Mouse (Mus musculus) MEL (cell line): ENCODE results near the gene Frmd4a. TPM values are rescaled to one million over a fixed set of nuclear protein-coding genes. Genes with fewer than 3 reads are reported as not detected.

ENCODE experiments used
- DNase-seq: peaks from one replicate; pipeline ENCODE4 v3.0.0; 2011; ENCODE audit warnings: low read depth, low spot score
- H3K27ac ChIP-seq: 2 replicates; pipeline ENCODE4 v1.5.1; 2012; ENCODE audit warnings: low read depth, mild to moderate bottlenecking, control low read depth, low read length, moderate library complexity; ENCODE audit not compliant: control insufficient read depth
- H3K27me3 ChIP-seq, 2 experiments: fragments of 150-350 bp in 1 of 2; sonication (generic) in 1 of 2; 2 replicates each; pipeline ENCODE4 v1.6.1; 2012; ENCODE audit warnings: low read length in 2 of 2, mild to moderate bottlenecking in 2 of 2, improper control_type of control experiment in 1 of 2, moderate library complexity in 1 of 2; ENCODE audit not compliant: insufficient read depth in 2 of 2, control insufficient read depth in 1 of 2
- H3K36me3 ChIP-seq, 2 experiments: 2 replicates each; pipeline ENCODE4 v1.6.1; 2012 to 2014; ENCODE audit warnings: low read length in 2 of 2, improper control_type of control experiment in 1 of 2, inconsistent platforms in 1 of 2, mild to moderate bottlenecking in 1 of 2; ENCODE audit not compliant: insufficient read depth in 2 of 2, control insufficient read depth in 1 of 2
- H3K4me1 ChIP-seq, 2 experiments: fragments of 150-350 bp in 1 of 2; sonication (generic) in 1 of 2; 2 replicates each; pipeline ENCODE4 v1.6.1; 2012; ENCODE audit warnings: low read length in 2 of 2, improper control_type of control experiment in 1 of 2, mild to moderate bottlenecking in 1 of 2; ENCODE audit not compliant: insufficient read depth in 2 of 2, control insufficient read depth in 1 of 2
- H3K4me3 ChIP-seq, 2 experiments: fragments of 150-350 bp in 1 of 2; sonication (generic) in 1 of 2; 2 replicates each; pipeline ENCODE4 v1.5.1; 2012; ENCODE audit warnings: low read depth in 2 of 2, low read length in 2 of 2, mild to moderate bottlenecking in 2 of 2, moderate library complexity in 2 of 2, control low read depth in 1 of 2, improper control_type of control experiment in 1 of 2; ENCODE audit not compliant: control insufficient read depth in 1 of 2, insufficient read depth in 1 of 2
- H3K79me2 ChIP-seq: 2 replicates; pipeline ENCODE4 v1.6.1; 2012; ENCODE audit warnings: mild to moderate bottlenecking, low read length, moderate library complexity; ENCODE audit not compliant: control insufficient read depth, poor library complexity, insufficient read depth
- H3K9ac ChIP-seq: 2 replicates; pipeline ENCODE4 v1.6.1; 2012; ENCODE audit warnings: low read depth, mild to moderate bottlenecking, control low read depth, low read length, moderate library complexity; ENCODE audit not compliant: control insufficient read depth, poor library complexity, severe bottlenecking
- H3K9me3 ChIP-seq: fragments of 150-350 bp; sonication (generic); replicated peaks from 2 replicates; pipeline ENCODE4 v1.6.1; 2012; ENCODE audit warnings: mild to moderate bottlenecking, low read length, improper control_type of control experiment, moderate library complexity; ENCODE audit not compliant: insufficient read depth
- CHD2 ChIP-seq: IDR thresholded peaks from 2 replicates; pipeline ENCODE4 v1.6.1; 2011; ENCODE audit warnings: low read length, improper control_type of control experiment
- CTCF ChIP-seq, 3 experiments: IDR thresholded peaks in 2 of 3; conservative IDR thresholded peaks in 1 of 3; 2 replicates each; pipeline ENCODE4 v1.5.1; 2011 to 2012; ENCODE audit warnings: low read length in 3 of 3, low read depth in 2 of 3, mild to moderate bottlenecking in 2 of 3, improper control_type of control experiment in 1 of 3, inconsistent platforms in 1 of 3, mixed read lengths in 1 of 3, moderate library complexity in 1 of 3; ENCODE audit not compliant: control insufficient read depth in 1 of 3, insufficient read depth in 1 of 3, poor library complexity in 1 of 3, severe bottlenecking in 1 of 3
- E2F4 ChIP-seq: IDR thresholded peaks from 2 replicates; pipeline ENCODE4 v1.6.1; 2011; ENCODE audit warnings: low read depth, low read length, improper control_type of control experiment, borderline replicate concordance
- ELF1 ChIP-seq: IDR thresholded peaks from 2 replicates; pipeline ENCODE4 v1.6.1; 2014; ENCODE audit warnings: low read depth, mild to moderate bottlenecking, inconsistent platforms, low read length, improper control_type of control experiment, moderate library complexity
- ETS1 ChIP-seq: IDR thresholded peaks from 2 replicates; pipeline ENCODE4 v1.6.1; 2012; ENCODE audit warnings: low read depth, mild to moderate bottlenecking, inconsistent platforms, low read length, improper control_type of control experiment, moderate library complexity
- GABPA ChIP-seq: IDR thresholded peaks from 2 replicates; pipeline ENCODE4 v1.6.1; 2012; ENCODE audit warnings: low read depth, mild to moderate bottlenecking, inconsistent platforms, low read length, improper control_type of control experiment, moderate library complexity
- GATA1 ChIP-seq: IDR thresholded peaks from 2 replicates; pipeline ENCODE4 v1.6.1; 2011; ENCODE audit warnings: low read depth, low read length, improper control_type of control experiment
- JUND ChIP-seq: IDR thresholded peaks from 2 replicates; pipeline ENCODE4 v1.6.1; 2011; ENCODE audit warnings: low read depth, mild to moderate bottlenecking, improper control_type of control experiment, low read length
- MAZ ChIP-seq: IDR thresholded peaks from 2 replicates; pipeline ENCODE4 v1.6.1; 2012; ENCODE audit warnings: low read depth, mild to moderate bottlenecking, inconsistent platforms, low read length, improper control_type of control experiment
- MEF2A ChIP-seq: IDR thresholded peaks from 2 replicates; pipeline ENCODE4 v1.6.1; 2014; ENCODE audit warnings: low read depth, mild to moderate bottlenecking, inconsistent platforms, low read length, improper control_type of control experiment; ENCODE audit not compliant: poor library complexity, insufficient replicate concordance, severe bottlenecking; ENCODE audit errors: extremely low read depth
- MYC ChIP-seq: IDR thresholded peaks from 2 replicates; pipeline ENCODE4 v1.6.1; 2011; ENCODE audit warnings: low read depth, mild to moderate bottlenecking, low read length, improper control_type of control experiment, moderate library complexity
- POLR2AphosphoS2 ChIP-seq: IDR thresholded peaks from 2 replicates; pipeline ENCODE4 v1.6.1; 2011; ENCODE audit warnings: low read length, improper control_type of control experiment
- RAD21 ChIP-seq: IDR thresholded peaks from 2 replicates; pipeline ENCODE4 v1.6.1; 2011; ENCODE audit warnings: mild to moderate bottlenecking, low read depth, low read length, improper control_type of control experiment
- RCOR1 ChIP-seq: IDR thresholded peaks from 2 replicates; pipeline ENCODE4 v1.6.1; 2012; ENCODE audit warnings: low read depth, mild to moderate bottlenecking, inconsistent platforms, low read length, improper control_type of control experiment
- SMC3 ChIP-seq: IDR thresholded peaks from 2 replicates; pipeline ENCODE4 v1.6.1; 2011; ENCODE audit warnings: low read depth, low read length, improper control_type of control experiment
- TAL1 ChIP-seq: IDR thresholded peaks from 2 replicates; pipeline ENCODE4 v1.6.1; 2012; ENCODE audit warnings: mild to moderate bottlenecking, inconsistent platforms, low read length, moderate library complexity, mixed read lengths
- USF2 ChIP-seq, 2 experiments: IDR thresholded peaks; 2 replicates each; pipeline ENCODE4 v1.6.1; 2011 to 2012; ENCODE audit warnings: improper control_type of control experiment in 2 of 2, low read length in 2 of 2, borderline replicate concordance in 1 of 2, inconsistent platforms in 1 of 2, low read depth in 1 of 2, mild to moderate bottlenecking in 1 of 2; ENCODE audit not compliant: insufficient read depth in 1 of 2
- ZC3H11A ChIP-seq: IDR thresholded peaks from 2 replicates; pipeline ENCODE4 v1.6.1; 2012; ENCODE audit warnings: low read depth, mild to moderate bottlenecking, inconsistent platforms, low read length, improper control_type of control experiment
- ZKSCAN1 ChIP-seq: IDR thresholded peaks from 2 replicates; pipeline ENCODE4 v1.6.1; 2012; ENCODE audit warnings: low read depth, mild to moderate bottlenecking, inconsistent platforms, low read length, improper control_type of control experiment, moderate library complexity
- ZMIZ1 ChIP-seq: IDR thresholded peaks from 2 replicates; pipeline ENCODE4 v1.6.1; 2012; ENCODE audit warnings: low read depth, mild to moderate bottlenecking, inconsistent platforms, low read length, improper control_type of control experiment, moderate library complexity
- ZNF384 ChIP-seq: IDR thresholded peaks from 2 replicates; pipeline ENCODE4 v1.6.1; 2012; ENCODE audit warnings: low read depth, mild to moderate bottlenecking, inconsistent platforms, low read length, improper control_type of control experiment
- polyA plus RNA-seq, 2 experiments: library from polyadenylated mRNA; stranded (reverse) in 1 of 2; unstranded in 1 of 2; fragments of >175 nt in 1 of 2; fragments of >200 nt in 1 of 2; gene quantifications; 2 replicates each; pipeline versions ENCODE4 v1.2.1 to v1.2.4; 2012; ENCODE audit warnings: low replicate concordance in 2 of 2, low read depth in 1 of 2; ENCODE audit not compliant: insufficient read length in 2 of 2, insufficient read depth in 1 of 2, missing spikeins in 1 of 2
- total RNA-seq: library from RNA; depleted of rRNA; stranded (reverse); fragments of 300-350 nt; gene quantifications from 2 replicates; pipeline ENCODE4 v1.2.3, GENCODE M21; 2012

Gene Frmd4a
- total and polyA plus RNA-seq, 3 experiments = 6.4 to 14.4 TPM; not detected in 1

DNA sequence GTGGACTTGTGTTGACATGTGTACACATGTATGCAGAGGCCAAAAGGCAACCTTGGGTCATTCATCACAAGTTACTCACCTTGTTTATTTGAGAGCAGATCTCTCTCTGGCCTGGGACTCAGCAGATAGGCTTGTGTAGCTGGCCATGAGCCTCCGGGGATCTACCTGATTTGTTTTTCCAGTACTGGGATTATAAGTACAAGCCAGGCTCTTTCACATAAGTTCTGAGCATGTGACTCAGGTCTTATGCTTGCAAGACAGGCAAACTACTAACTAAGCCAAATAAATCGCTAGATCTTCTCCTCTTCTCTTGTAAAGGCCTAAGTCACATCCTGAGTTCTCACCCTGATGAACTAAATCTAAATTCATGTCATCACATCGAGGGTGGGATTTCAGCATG lies 361.3 kb downstream of the Frmd4a start:
- Histone ChIP-seq H3K9ac (no peak overlapping the region), H3K4me3 (no peak overlapping the region), H3K27me3 (peaks cover 3 to 6% of the 10 kb centered on the region in 2 experiments), H3K9me3 (no peaks in the 10 kb centered on the region), H3K27ac (no peak overlapping the region), H3K79me2 (no peaks in the 10 kb centered on the region)
- no peak for TF ChIP-seq CTCF (IDR thresholded peaks at IDR 0.05 in 2 of 3, conservative IDR thresholded peaks at IDR 0.05 in 1 of 3; ENCODE audit: control insufficient read depth in 1 of 3, insufficient read depth in 1 of 3, low read depth in 2 of 3, low read length in 3 of 3, poor library complexity in 1 of 3, severe bottlenecking in 1 of 3)
- no peak for TF ChIP-seq GABPA
- TF ChIP-seq ZC3H11A = no peak
- TF ChIP-seq JUND = no peak
- no peak for TF ChIP-seq ZMIZ1
- no peak for TF ChIP-seq ELF1
- TF ChIP-seq MEF2A = no peak
- no peak for TF ChIP-seq RAD21
- no peak for TF ChIP-seq ETS1
- no peak for TF ChIP-seq CHD2
- no peak for TF ChIP-seq ZKSCAN1
- TF ChIP-seq POLR2AphosphoS2 = no peak
- no peak for TF ChIP-seq TAL1
- no peak for TF ChIP-seq RCOR1
- TF ChIP-seq MAZ = no peak
- TF ChIP-seq SMC3 = no peak
- TF ChIP-seq MYC = no peak
- TF ChIP-seq USF2 (IDR thresholded peaks at IDR 0.05; ENCODE audit: borderline replicate concordance in 1 of 2, insufficient read depth in 1 of 2, low read depth in 1 of 2, low read length in 2 of 2) = no peak
- TF ChIP-seq E2F4 = no peak
- no peak for TF ChIP-seq GATA1
- TF ChIP-seq, all 39 proteins: peak for 0
- Histone ChIP-seq H3K4me1 (no peaks in the 10 kb centered on the region), H3K36me3 (no peaks in the 10 kb centered on the region)
- no peak for DNase-seq

DNA sequence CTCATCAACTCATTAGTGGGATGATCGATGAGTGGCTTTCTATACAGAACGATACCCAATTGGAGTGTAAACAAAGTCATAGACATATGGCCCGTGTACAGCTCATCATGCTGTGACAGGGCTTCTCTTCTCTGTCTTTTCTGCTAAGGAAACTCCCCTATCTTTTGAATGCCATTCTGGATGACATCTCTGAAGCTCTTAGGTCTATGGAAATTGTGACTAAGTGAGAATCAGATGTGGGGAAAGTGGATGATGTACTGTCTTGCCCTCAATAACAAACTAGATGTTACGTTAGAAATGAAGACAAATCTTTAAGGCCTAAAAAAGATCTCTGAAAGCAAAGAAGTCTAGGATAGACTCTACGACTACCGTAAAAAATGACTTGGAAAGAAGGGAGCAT lies 362.9 kb downstream of the Frmd4a start:
- Histone ChIP-seq H3K4me3 (no peak overlapping the region), H3K27me3 (peaks cover 0 to 6% of the 10 kb centered on the region in 2 experiments; a peak in 3 of 4 replicates), H3K9me3 (no peaks in the 10 kb centered on the region), H3K4me1 (no peaks in the 10 kb centered on the region), H3K9ac (no peak overlapping the region), H3K36me3 (no peaks in the 10 kb centered on the region), H3K79me2 (no peaks in the 10 kb centered on the region), H3K27ac (no peak overlapping the region)
- no peak for DNase-seq
- TF ChIP-seq ZNF384 = no peak
